Mouse (Mus musculus): ENCODE measurements at regions not wholly inside any gene's neighbourhood (a gene's known extent, or its start where the extent isn't known, plus 50 kb on each side); places are given as distances from the start of the nearest gene placed in this dataset.

- no peak overlapping the region for H3K27ac ChIP-seq (ENCODE audit: insufficient read depth, low read depth)
- TF ChIP-seq JUND (conservative IDR thresholded peaks at IDR 0.05; ENCODE audit: low read depth, low read length) (no peak), CTCF (conservative IDR thresholded peaks at IDR 0.05 in 1 of 2, IDR thresholded peaks at IDR 0.05 in 1 of 2; ENCODE audit: low read depth in 2 of 2, low read length in 2 of 2) (no peak), MYC (IDR thresholded peaks at IDR 0.05; ENCODE audit: low read depth, low read length) (no peak), IRF4 (IDR thresholded peaks at IDR 0.05; ENCODE audit: low read depth, low read length) (no peak), ELF1 (IDR thresholded peaks at IDR 0.05; ENCODE audit: low read depth, low read length) (no peak), ETS1 (conservative IDR thresholded peaks at IDR 0.05; ENCODE audit: low read depth, low read length) (no peak), CHD2 (IDR thresholded peaks at IDR 0.05; ENCODE audit: low read length) (no peak), GABPA (IDR thresholded peaks at IDR 0.05; ENCODE audit: insufficient replicate concordance, low read depth, low read length) (no peak), TBP (conservative IDR thresholded peaks at IDR 0.05; ENCODE audit: low read depth, low read length) (no peak)
- H3K9me3 ChIP-seq (replicated peaks; ENCODE audit: low read length): peaks cover 45% of the 10 kb centered on the region
- H3K4me3 ChIP-seq (replicated peaks in 1 of 3; ENCODE audit: low read depth in 2 of 3, low read length in 2 of 3, poor library complexity in 1 of 3): no peak overlapping the region
- no peak overlapping the region for H3K4me2 ChIP-seq (ENCODE audit: insufficient read depth, low read depth, poor library complexity, severe bottlenecking)
- no peaks in the 10 kb centered on the region for H3K79me2 ChIP-seq (replicated peaks; ENCODE audit: control insufficient read depth, extremely low read depth, insufficient read depth, poor library complexity, severe bottlenecking)
- H3K27me3 ChIP-seq (replicated peaks): no peaks in the 10 kb centered on the region
- no peaks in the 10 kb centered on the region for H3K36me3 ChIP-seq (replicated peaks in 1 of 2; ENCODE audit: control insufficient read depth in 1 of 2, insufficient read depth in 1 of 2, low read length in 1 of 2)
- no peak for DNase-seq (ENCODE audit: extremely low read depth)
- dilution Hi-C loops (cut with MboI; ENCODE audit: extremely low pct_ligation_motif_present, extremely low pct_unique_long_range_greater_than_20kb, low sequenced_read_pairs) (no loop called here), in situ Hi-C loops (cut with MboI; ENCODE audit: low pct_ligation_motif_present, low pct_unique_long_range_greater_than_20kb, low sequenced_read_pairs) (no loop called here)
- no peaks in the 10 kb centered on the region for H3K4me1 ChIP-seq (ENCODE audit: control insufficient read depth in 1 of 2, insufficient read depth in 2 of 2)
- H3K9ac ChIP-seq (ENCODE audit: insufficient read depth, low read depth): no peak overlapping the region
Measured at GRCm38 (mm10) chr3:120858281-120858680, 313.2 kb downstream of the Rwdd3 start.

DNA sequence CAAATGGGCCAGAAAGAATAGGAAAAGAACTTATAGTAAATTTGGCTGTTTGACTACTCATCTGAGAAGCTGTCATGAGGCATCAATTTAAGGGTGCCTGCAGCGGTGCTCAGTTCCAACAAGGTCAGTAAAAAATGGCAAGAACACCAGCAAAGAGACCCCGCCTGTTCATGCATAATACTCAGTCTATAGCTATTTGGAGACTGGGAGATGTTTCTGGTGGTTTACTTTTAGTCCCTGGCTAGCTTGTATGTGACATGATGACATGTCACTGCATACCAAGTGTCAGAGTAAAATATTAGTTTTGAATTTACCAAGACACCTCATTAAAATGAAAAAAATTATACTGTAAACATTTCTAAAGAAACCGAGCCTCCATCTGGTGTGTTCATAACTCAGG, 317.2 kb downstream of the Rwdd3 start:
- Histone ChIP-seq H3K9me3 (replicated peaks; ENCODE audit: low read length) (peaks cover 43% of the 10 kb centered on the region), H3K4me1 (ENCODE audit: control insufficient read depth in 1 of 2, insufficient read depth in 2 of 2) (no peaks in the 10 kb centered on the region), H3K27me3 (replicated peaks) (no peaks in the 10 kb centered on the region), H3K27ac (ENCODE audit: insufficient read depth, low read depth) (no peak overlapping the region), H3K79me2 (replicated peaks; ENCODE audit: control insufficient read depth, extremely low read depth, insufficient read depth, poor library complexity, severe bottlenecking) (no peaks in the 10 kb centered on the region), H3K4me3 (replicated peaks in 1 of 3; ENCODE audit: low read depth in 2 of 3, low read length in 2 of 3, poor library complexity in 1 of 3) (no peak overlapping the region), H3K36me3 (replicated peaks in 1 of 2; ENCODE audit: control insufficient read depth in 1 of 2, insufficient read depth in 1 of 2, low read length in 1 of 2) (no peaks in the 10 kb centered on the region), H3K9ac (ENCODE audit: insufficient read depth, low read depth) (no peak overlapping the region), H3K4me2 (ENCODE audit: insufficient read depth, low read depth, poor library complexity, severe bottlenecking) (no peak overlapping the region)
- dilution Hi-C loops (cut with MboI; ENCODE audit: extremely low pct_ligation_motif_present, extremely low pct_unique_long_range_greater_than_20kb, low sequenced_read_pairs): no loop called here
- DNase-seq (ENCODE audit: extremely low read depth): no peak
- in situ Hi-C loops (cut with MboI; ENCODE audit: low pct_ligation_motif_present, low pct_unique_long_range_greater_than_20kb, low sequenced_read_pairs): no loop called here
- TF ChIP-seq UBTF (IDR thresholded peaks at IDR 0.05; ENCODE audit: low read depth, low read length) (no peak), ZKSCAN1 (IDR thresholded peaks at IDR 0.05; ENCODE audit: borderline replicate concordance, low read depth, low read length) (no peak), GABPA (IDR thresholded peaks at IDR 0.05; ENCODE audit: insufficient replicate concordance, low read depth, low read length) (no peak), JUND (conservative IDR thresholded peaks at IDR 0.05; ENCODE audit: low read depth, low read length) (no peak), ETS1 (conservative IDR thresholded peaks at IDR 0.05; ENCODE audit: low read depth, low read length) (no peak), POLR2AphosphoS2 (IDR thresholded peaks at IDR 0.05; ENCODE audit: low read depth, low read length) (no peak), MAX (IDR thresholded peaks at IDR 0.05; ENCODE audit: low read length) (no peak), KAT2A (IDR thresholded peaks at IDR 0.05; ENCODE audit: insufficient replicate concordance, low read length) (no peak), POLR2A (IDR thresholded peaks at IDR 0.05; ENCODE audit: low read depth, low read length) (no peak), RAD21 (IDR thresholded peaks at IDR 0.05; ENCODE audit: low read depth, low read length) (no peak), MAFK (IDR thresholded peaks at IDR 0.05; ENCODE audit: insufficient replicate concordance, low read length) (no peak), CTCF (conservative IDR thresholded peaks at IDR 0.05 in 1 of 2, IDR thresholded peaks at IDR 0.05 in 1 of 2; ENCODE audit: low read depth in 2 of 2, low read length in 2 of 2) (no peak), USF1 (IDR thresholded peaks at IDR 0.05; ENCODE audit: low read depth, low read length) (no peak), BHLHE40 (IDR thresholded peaks at IDR 0.05; ENCODE audit: low read depth, low read length) (no peak), ZMIZ1 (IDR thresholded peaks at IDR 0.05; ENCODE audit: low read depth, low read length) (no peak), MAZ (IDR thresholded peaks at IDR 0.05; ENCODE audit: low read depth, low read length) (no peak), CHD1 (IDR thresholded peaks at IDR 0.05; ENCODE audit: low read depth, low read length) (no peak)
